Mouse (Mus musculus): ENCODE results near the gene Fbxo41.

GRCm38 (mm10) chr6:85471962-85472361, 30.8 kb downstream of the Fbxo41 start:
- TF ChIP-seq CTCF (IDR thresholded peaks at IDR 0.05; ENCODE audit: borderline replicate concordance, insufficient read depth, low read length) (no peak), POLR2A (IDR thresholded peaks at IDR 0.05; ENCODE audit: low read depth, low read length) (no peak)
